Comparison of ENCODE assay signal across 22 mouse cellular contexts in the genomic region with DNA sequence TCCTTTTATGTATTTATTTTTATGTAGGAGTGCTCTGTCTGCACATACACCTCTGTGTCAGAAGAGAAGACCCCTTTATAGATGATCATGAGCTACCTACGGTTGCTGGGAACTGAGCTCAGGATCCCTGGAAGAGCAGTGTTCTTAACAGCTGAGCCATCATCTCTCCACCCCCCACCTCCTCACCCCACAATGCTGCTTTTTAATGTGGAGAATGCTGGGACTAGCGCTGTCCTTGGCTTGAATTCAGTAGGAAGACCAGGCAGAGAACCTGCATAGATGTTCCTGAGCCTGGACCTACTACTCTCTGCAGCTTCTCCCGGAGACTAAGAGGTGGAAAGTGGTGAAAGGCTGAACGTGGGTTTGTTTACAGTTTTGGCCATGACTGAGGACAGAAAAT.
"Had no signal": no experiment of that assay in that cellular context is flagged by ENCODE, and none has a peak within 500 bp of the region (broad histone marks: within the 10 kb centered on the region; RNA-seq: fewer than 3 reads in every experiment).

No protein-coding gene starts in this region.

- H3K27ac ChIP-seq: intestine, embryonic 15.5 days; kidney, embryonic 15.5 days; limb, embryonic 10.5 days; limb, embryonic 13.5 days; liver, embryonic 12.5 days; liver, embryonic 15.5 days; macrophage; neural tube, embryonic 12.5 days; stomach, embryonic 15.5 days had no signal

- H3K36me3 ChIP-seq: liver, embryonic 15.5 days had no signal

- H3K27me3 ChIP-seq: intestine, embryonic 15.5 days; kidney, embryonic 15.5 days; limb, embryonic 13.5 days; liver, embryonic 12.5 days; liver, embryonic 15.5 days; midbrain, embryonic 12.5 days; neural tube, embryonic 12.5 days; stomach, embryonic 15.5 days had no signal

- H3K9me3 ChIP-seq: intestine, embryonic 15.5 days; kidney, embryonic 15.5 days; limb, embryonic 10.5 days; limb, embryonic 13.5 days; liver, embryonic 12.5 days; liver, embryonic 15.5 days; midbrain, embryonic 12.5 days; neural tube, embryonic 12.5 days; stomach, embryonic 15.5 days had no signal

- H3K9ac ChIP-seq: intestine, embryonic 15.5 days; kidney, embryonic 15.5 days; limb, embryonic 13.5 days; liver, embryonic 12.5 days; liver, embryonic 15.5 days; midbrain, embryonic 12.5 days; neural tube, embryonic 12.5 days; stomach, embryonic 15.5 days had no signal

- DNase-seq: kidney, adult 11 months; kidney, adult 8-10 months; kidney, postnatal 10 days; kidney, postnatal 36 days; layer of hippocampus, adult 9-11 months; layer of hippocampus, postnatal 36 days; liver; lung, adult 18-20 months; right cerebral cortex, postnatal 14 days; spleen, adult 18-20 months; thymus, adult 18-20 months; thymus, postnatal 36 days had no signal

- H3K4me2 ChIP-seq: intestine, embryonic 15.5 days; kidney, embryonic 15.5 days; limb, embryonic 13.5 days; liver, embryonic 12.5 days; liver, embryonic 15.5 days; midbrain, embryonic 12.5 days; neural tube, embryonic 12.5 days; stomach, embryonic 15.5 days had no signal

- ATAC-seq: intestine, embryonic 15.5 days; liver, embryonic 12.5 days had no signal

- H3K4me3 ChIP-seq: intestine, embryonic 15.5 days; kidney, embryonic 15.5 days; limb, embryonic 10.5 days; limb, embryonic 13.5 days; liver, embryonic 12.5 days; liver, embryonic 15.5 days; midbrain, embryonic 12.5 days; neural tube, embryonic 12.5 days; stomach, embryonic 15.5 days had no signal
